ENCODE assay signal across 16 mouse cellular contexts in genomic region chr3:41530156-41530555, GRCm38 (mm10).
"Had no signal": no experiment of that assay in that cellular context is flagged by ENCODE, and none has a peak within 500 bp of the region (broad histone marks: within the 10 kb centered on the region; RNA-seq: fewer than 3 reads in every experiment).

No protein-coding gene starts in this region.

- ATAC-seq: liver, postnatal 0 days; lung, postnatal 0 days; midbrain, embryonic 13.5 days; midbrain, embryonic 15.5 days had no signal

- H3K27ac ChIP-seq: liver, embryonic 13.5 days; liver, embryonic 15.5 days; lung, embryonic 15.5 days; macrophage; midbrain, embryonic 13.5 days; midbrain, embryonic 15.5 days; neural tube, embryonic 12.5 days had no signal

- H3K27me3 ChIP-seq: liver, embryonic 13.5 days; liver, embryonic 15.5 days; lung, embryonic 15.5 days; megakaryocyte, embryonic 14.5 days; midbrain, embryonic 13.5 days; midbrain, embryonic 15.5 days; neural tube, embryonic 12.5 days had no signal

- H3K36me3 ChIP-seq: liver, embryonic 13.5 days; liver, embryonic 15.5 days; lung, embryonic 15.5 days; midbrain, embryonic 13.5 days; midbrain, embryonic 15.5 days; neural tube, embryonic 12.5 days had no signal

- H3K4me3 ChIP-seq: liver, embryonic 13.5 days; liver, embryonic 15.5 days; lung, embryonic 15.5 days; megakaryocyte, embryonic 14.5 days; midbrain, embryonic 13.5 days; midbrain, embryonic 15.5 days; neural tube, embryonic 12.5 days had no signal

- H3K4me1 ChIP-seq: liver, embryonic 15.5 days; megakaryocyte, embryonic 14.5 days; midbrain, embryonic 13.5 days; midbrain, embryonic 15.5 days; neural tube, embryonic 12.5 days had no signal

- DNase-seq: liver, embryonic 13.5 days; liver, postnatal 0 days; lung, adult 2 months; lung, postnatal 14 days; lung, postnatal 36 days; right cerebral cortex, postnatal 14 days; thymus, adult 2 months; thymus, postnatal 25 days had no signal
